Mouse (Mus musculus) neural tube, embryonic 12.5 days (tissue): ENCODE results near the gene Zfp993. TPM values are rescaled to one million over a fixed set of nuclear protein-coding genes. Genes with fewer than 3 reads are reported as not detected.
"Not testable (repeated sequence)": the region's sequence is repeated elsewhere in the genome, so short reads cannot be mapped to it uniquely, and the experiment has no call there.

Source experiments
- ATAC-seq: fragments of 200-750 bp; cut with Nextera tagmentation; 2 replicates; pipeline ENCODE4 v1.8.0; 2017; ENCODE audit warnings: low read depth, mild to moderate bottlenecking, moderate TSS enrichment, moderate library complexity; ENCODE audit not compliant: low FRiP score
- H3K27ac ChIP-seq: fragments of 300-500 bp; sonication (generic); 2 replicates; pipeline ENCODE4 v1.5.1; 2016
- H3K27me3 ChIP-seq: fragments of 300-500 bp; sonication (generic); replicated peaks from 2 replicates; pipeline ENCODE4 v1.6.1; 2016; ENCODE audit warnings: mild to moderate bottlenecking
- H3K36me3 ChIP-seq: fragments of 300-500 bp; sonication (generic); 2 replicates; pipeline ENCODE4 v1.6.1; 2016; ENCODE audit warnings: mild to moderate bottlenecking
- H3K4me1 ChIP-seq: fragments of 300-500 bp; sonication (generic); 2 replicates; pipeline ENCODE4 v1.6.1; 2016
- H3K4me2 ChIP-seq: fragments of 300-500 bp; sonication (generic); replicated peaks from 2 replicates; pipeline ENCODE4 v1.6.1; 2016; ENCODE audit warnings: mild to moderate bottlenecking
- H3K4me3 ChIP-seq: fragments of 300-500 bp; sonication (generic); 2 replicates; pipeline ENCODE4 v1.5.1; 2016
- H3K9ac ChIP-seq: fragments of 300-500 bp; sonication (generic); 2 replicates; pipeline ENCODE4 v1.6.1; 2016; ENCODE audit warnings: mild to moderate bottlenecking
- H3K9me3 ChIP-seq: fragments of 300-500 bp; sonication (generic); 2 replicates; pipeline ENCODE4 v1.6.1; 2016; ENCODE audit warnings: mild to moderate bottlenecking
- WGBS: fragments of 180-500 bp; shearing (Covaris S2); methylation state at CpG from one replicate; pipeline ENCODE4 v1.1.7; 2016; 5-methylcytosine and 5-hydroxymethylcytosine counted together
- polyA plus RNA-seq: library from polyadenylated mRNA; unstranded; fragments of >200 nt; fragmentation: Nextera tagmentation; extraction: Ambion mirVana; gene quantifications from 2 replicates; pipeline ENCODE4 v1.2.1, GENCODE M21; 2016

The Zfp993 gene
- polyA plus RNA-seq: 1.8 and 2.1 TPM in 2 replicates

GRCm38 (mm10) chr4:146610774-146611400, at the start of gene Zfp993:
Zfp993 (plus strand) TSS chr4:146610961.
- not testable (repeated sequence) for ATAC-seq, H3K36me3 ChIP-seq, H3K9ac ChIP-seq, H3K27ac ChIP-seq, H3K4me1 ChIP-seq, H3K9me3 ChIP-seq, H3K27me3 ChIP-seq, H3K4me2 ChIP-seq, H3K4me3 ChIP-seq
- WGBS: no CpG with 5 or more reads among the region's 14 CpGs

GRCm38 (mm10) chr4:146579905-146580873, 30.6 kb upstream of the Zfp993 start:
- not testable (repeated sequence) for H3K27me3 ChIP-seq, H3K9me3 ChIP-seq, H3K4me3 ChIP-seq, H3K4me2 ChIP-seq, H3K4me1 ChIP-seq, H3K36me3 ChIP-seq, H3K27ac ChIP-seq, H3K9ac ChIP-seq
- peak; percentile 88 for ATAC-seq
- 0% methylated on average over 16 of the region's 111 CpGs for WGBS

- not testable (repeated sequence) for H3K9ac ChIP-seq, H3K36me3 ChIP-seq
- WGBS: 4% methylated on average over 21 of the region's 53 CpGs
Observed at GRCm38 (mm10) chr4:146603578-146604399, 7.0 kb upstream of the Zfp993 start.

GRCm38 (mm10) chr4:146644367-146644766, 33.6 kb downstream of the Zfp993 start:
- not testable (repeated sequence) for H3K27me3 ChIP-seq, H3K27ac ChIP-seq, H3K9ac ChIP-seq, H3K4me2 ChIP-seq, H3K4me3 ChIP-seq, H3K36me3 ChIP-seq, H3K9me3 ChIP-seq, H3K4me1 ChIP-seq
- ATAC-seq: peak; percentile 25; the same call in 1 of the 2 replicates
- WGBS: no CpG with 5 or more reads among the region's 4 CpGs

More at GRCm38 (mm10) chr4:146603578-146604399, 7.0 kb upstream of the Zfp993 start:
- H3K4me3 ChIP-seq: peak overlapping the region; percentile 23
- H3K27me3 ChIP-seq, H3K9me3 ChIP-seq, H3K27ac ChIP-seq, H3K4me1 ChIP-seq: not testable (repeated sequence)
- peak; percentile 95 for ATAC-seq
- H3K4me2 ChIP-seq: peak overlapping the region; percentile 49

- 0 out of 2 replicates have a peak, but pooled peaks have one; percentile 51 for ATAC-seq
- not testable (repeated sequence) for H3K9ac ChIP-seq, H3K9me3 ChIP-seq, H3K27ac ChIP-seq, H3K4me1 ChIP-seq, H3K36me3 ChIP-seq, H3K27me3 ChIP-seq, H3K4me3 ChIP-seq, H3K4me2 ChIP-seq
- no CpG with 5 or more reads among the region's 2 CpGs for WGBS
Observed at GRCm38 (mm10) chr4:146649641-146650040, 38.9 kb downstream of the Zfp993 start.

GRCm38 (mm10) chr4:146650115-146650514, 39.4 kb downstream of the Zfp993 start:
- H3K9ac ChIP-seq, H3K4me3 ChIP-seq, H3K4me1 ChIP-seq, H3K27ac ChIP-seq, H3K9me3 ChIP-seq, H3K4me2 ChIP-seq, H3K27me3 ChIP-seq, H3K36me3 ChIP-seq, ATAC-seq: not testable (repeated sequence)
- WGBS: 96% methylated on average over 1 of the region's 4 CpGs

GRCm38 (mm10) chr4:146650639-146651038, 39.9 kb downstream of the Zfp993 start:
- not testable (repeated sequence) for H3K27me3 ChIP-seq, ATAC-seq, H3K4me2 ChIP-seq, H3K4me1 ChIP-seq, H3K4me3 ChIP-seq, H3K27ac ChIP-seq, H3K9ac ChIP-seq, H3K36me3 ChIP-seq, H3K9me3 ChIP-seq
- WGBS: 74% methylated on average over 2 of the region's 5 CpGs

Other genes with a start within 250 kb of the Zfp993 start
- 2.7 and 3.3 TPM in 2 replicates for gene Zfp992, start 161.9 kb upstream of the Zfp993 start, polyA plus RNA-seq
- 0.11 and 0.19 TPM in 2 replicates for gene Zfp981, start 108.9 kb upstream of the Zfp993 start, polyA plus RNA-seq